Mouse (Mus musculus) hindbrain, postnatal 0 days (tissue): ENCODE measurements around the gene Borcs5. TPM values are rescaled to one million over a fixed set of nuclear protein-coding genes. Genes with fewer than 3 reads are reported as not detected.

Experiments used
- ATAC-seq: fragments of 200-750 bp; cut with Nextera tagmentation; 2 replicates; pipeline ENCODE4 v1.8.0; 2017; ENCODE audit warnings: mild to moderate bottlenecking, moderate TSS enrichment, moderate library complexity
- DNase-seq: peaks from one replicate; pipeline ENCODE4 v3.0.0-alpha.2; 2015; ENCODE audit warnings: low spot score
- H3K27ac ChIP-seq: fragments of 300-500 bp; sonication (generic); 2 replicates; pipeline ENCODE4 v1.5.1; 2014; ENCODE audit warnings: mild to moderate bottlenecking
- H3K27me3 ChIP-seq: fragments of 300-500 bp; sonication (generic); 2 replicates; pipeline ENCODE4 v1.6.1; 2014; ENCODE audit warnings: low read length, mixed read lengths; ENCODE audit not compliant: insufficient read depth
- H3K36me3 ChIP-seq: fragments of 300-500 bp; sonication (generic); 2 replicates; pipeline ENCODE4 v1.6.1; 2014; ENCODE audit warnings: low read length, mixed read lengths; ENCODE audit not compliant: insufficient read depth
- H3K4me1 ChIP-seq: fragments of 300-500 bp; sonication (generic); 2 replicates; pipeline ENCODE4 v1.6.1; 2014; ENCODE audit warnings: antibody characterized with exemption, low read length, mixed read lengths; ENCODE audit not compliant: insufficient read depth
- H3K4me2 ChIP-seq: fragments of 300-500 bp; sonication (generic); 2 replicates; pipeline ENCODE4 v1.6.1; 2014; ENCODE audit warnings: low read depth, mild to moderate bottlenecking, low read length, moderate library complexity, mixed read lengths
- H3K4me3 ChIP-seq: fragments of 300-500 bp; sonication (generic); 2 replicates; pipeline ENCODE4 v1.5.1; 2014; ENCODE audit warnings: low read length
- H3K9ac ChIP-seq: fragments of 300-500 bp; sonication (generic); replicated peaks from 2 replicates; pipeline ENCODE4 v1.6.1; 2014; ENCODE audit warnings: mild to moderate bottlenecking, low read length, moderate library complexity, mixed read lengths
- H3K9me3 ChIP-seq: fragments of 300-500 bp; sonication (generic); 2 replicates; pipeline ENCODE4 v1.6.1; 2016; ENCODE audit warnings: low read length, mixed read lengths
- CTCF ChIP-seq: IDR thresholded peaks from 2 replicates; pipeline ENCODE4 v1.5.1; 2016; ENCODE audit warnings: antibody characterized with exemption, control low read depth, low read depth
- WGBS: fragments of 180-500 bp; shearing (Covaris S2); extraction: QIAGEN DNeasy Blood & Tissue Kit; methylation state at CpG from one replicate; pipeline ENCODE4 v1.1.7; 2014; 5-methylcytosine and 5-hydroxymethylcytosine counted together
- polyA plus RNA-seq: library from polyadenylated mRNA; unstranded; fragments of >200 nt; fragmentation: Nextera tagmentation; extraction: Ambion mirVana; gene quantifications from 2 replicates; pipeline ENCODE4 v1.2.1, GENCODE M21; 2015
- total RNA-seq: library from RNA; depleted of rRNA; stranded (reverse); fragments of >200 nt; gene quantifications from 2 replicates; pipeline ENCODE4 v1.2.3, GENCODE M21; 2014

Gene Borcs5
- total and polyA plus RNA-seq, 2 experiments from 2014 or later = 39.5 to 71.4 TPM

DNA sequence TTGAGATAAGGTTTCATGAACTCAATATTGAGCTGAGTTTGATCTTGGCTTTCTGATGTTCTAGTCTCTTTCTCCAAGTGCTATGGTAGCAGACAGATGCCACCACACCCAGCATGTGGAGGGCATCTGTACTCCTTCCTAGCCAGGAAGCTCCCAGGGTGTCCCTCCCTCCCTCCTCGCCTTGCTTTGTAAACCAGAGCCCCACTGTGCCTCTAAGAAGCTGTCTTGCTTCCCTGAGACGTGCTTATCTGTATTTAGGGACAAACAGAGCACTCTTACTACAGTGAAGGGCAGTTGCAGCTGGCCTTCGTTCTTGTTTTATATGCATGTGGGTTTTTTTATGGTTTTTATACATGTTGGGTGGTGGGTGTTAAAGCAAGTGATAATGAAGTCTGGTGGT, 74.0 kb downstream of the Borcs5 start:
- no peak overlapping the region for H3K27ac ChIP-seq
- no peaks in the 10 kb centered on the region for H3K27me3 ChIP-seq
- H3K4me2 ChIP-seq = no peak overlapping the region
- ATAC-seq (no peak), DNase-seq (no peak)
- WGBS = 34% methylated on average over 3 of the region's 3 CpGs
- H3K4me3 ChIP-seq = no peak overlapping the region
- no peak for TF ChIP-seq CTCF
- 0 out of 2 replicates have a peak, but pooled peaks cover 7% of the 10 kb centered on the region for H3K36me3 ChIP-seq
- H3K4me1 ChIP-seq = no peaks in the 10 kb centered on the region
- H3K9ac ChIP-seq = no peak overlapping the region
- H3K9me3 ChIP-seq = no peaks in the 10 kb centered on the region

DNA sequence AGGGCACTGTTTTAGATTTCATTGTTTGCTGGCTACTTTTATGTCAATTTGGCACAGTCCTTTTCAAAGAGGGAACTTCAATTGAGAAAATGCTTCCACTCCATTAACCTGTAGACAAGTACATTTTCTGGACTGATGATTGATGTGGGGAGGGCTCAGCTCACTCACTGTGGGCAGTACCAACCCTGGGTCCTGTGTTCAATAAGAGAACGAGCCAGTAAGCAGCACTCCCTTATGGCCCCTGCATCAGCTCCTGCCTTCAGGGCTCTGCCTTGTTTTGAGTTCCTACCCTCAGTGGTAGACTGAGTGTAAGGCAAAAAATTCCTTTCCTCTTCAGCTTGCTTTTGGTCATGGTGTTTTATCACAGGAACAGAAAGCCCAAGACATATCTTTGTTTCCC, 74.6 kb downstream of the Borcs5 start:
- WGBS = 47% methylated on average over 1 of the region's 1 CpGs
- DNase-seq (no peak), ATAC-seq (no peak)
- H3K4me3 ChIP-seq = no peak overlapping the region
- 0 out of 2 replicates have a peak, but pooled peaks cover 7% of the 10 kb centered on the region for H3K36me3 ChIP-seq
- H3K4me2 ChIP-seq = no peak overlapping the region
- no peaks in the 10 kb centered on the region for H3K9me3 ChIP-seq
- H3K4me1 ChIP-seq = no peaks in the 10 kb centered on the region
- no peak for TF ChIP-seq CTCF
- H3K27ac ChIP-seq = no peak overlapping the region
- no peak overlapping the region for H3K9ac ChIP-seq
- H3K27me3 ChIP-seq = no peaks in the 10 kb centered on the region

DNA sequence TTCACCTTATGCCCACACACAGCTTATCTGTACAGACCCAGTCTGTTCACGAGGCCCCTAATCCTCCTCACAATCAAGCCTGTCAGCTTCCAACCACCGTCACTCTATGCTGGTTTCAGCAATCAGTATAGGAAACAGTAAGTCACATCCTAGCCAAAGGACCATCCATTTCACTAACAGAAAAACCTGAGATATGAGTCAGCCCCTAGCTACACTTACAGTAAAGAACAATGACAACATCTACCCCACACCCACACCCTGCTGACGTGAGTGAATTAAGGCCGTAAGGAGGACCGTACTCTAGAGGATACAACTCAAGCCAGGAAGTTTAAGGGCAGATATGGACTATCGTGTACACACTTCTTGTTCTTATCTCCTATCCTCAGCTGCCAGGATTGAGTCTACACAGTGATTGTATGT, 76.9 kb downstream of the Borcs5 start:
- Histone ChIP-seq H3K4me3 (no peak overlapping the region), H3K27ac (no peak overlapping the region), H3K27me3 (no peaks in the 10 kb centered on the region), H3K9me3 (no peaks in the 10 kb centered on the region), H3K4me1 (no peaks in the 10 kb centered on the region), H3K36me3 (0 out of 2 replicates have a peak, but pooled peaks cover 14% of the 10 kb centered on the region), H3K9ac (no peak overlapping the region), H3K4me2 (no peak overlapping the region)
- no peak for DNase-seq
- no peak for ATAC-seq
- WGBS = 88% methylated on average over 6 of the region's 6 CpGs
- TF ChIP-seq CTCF = no peak

DNA sequence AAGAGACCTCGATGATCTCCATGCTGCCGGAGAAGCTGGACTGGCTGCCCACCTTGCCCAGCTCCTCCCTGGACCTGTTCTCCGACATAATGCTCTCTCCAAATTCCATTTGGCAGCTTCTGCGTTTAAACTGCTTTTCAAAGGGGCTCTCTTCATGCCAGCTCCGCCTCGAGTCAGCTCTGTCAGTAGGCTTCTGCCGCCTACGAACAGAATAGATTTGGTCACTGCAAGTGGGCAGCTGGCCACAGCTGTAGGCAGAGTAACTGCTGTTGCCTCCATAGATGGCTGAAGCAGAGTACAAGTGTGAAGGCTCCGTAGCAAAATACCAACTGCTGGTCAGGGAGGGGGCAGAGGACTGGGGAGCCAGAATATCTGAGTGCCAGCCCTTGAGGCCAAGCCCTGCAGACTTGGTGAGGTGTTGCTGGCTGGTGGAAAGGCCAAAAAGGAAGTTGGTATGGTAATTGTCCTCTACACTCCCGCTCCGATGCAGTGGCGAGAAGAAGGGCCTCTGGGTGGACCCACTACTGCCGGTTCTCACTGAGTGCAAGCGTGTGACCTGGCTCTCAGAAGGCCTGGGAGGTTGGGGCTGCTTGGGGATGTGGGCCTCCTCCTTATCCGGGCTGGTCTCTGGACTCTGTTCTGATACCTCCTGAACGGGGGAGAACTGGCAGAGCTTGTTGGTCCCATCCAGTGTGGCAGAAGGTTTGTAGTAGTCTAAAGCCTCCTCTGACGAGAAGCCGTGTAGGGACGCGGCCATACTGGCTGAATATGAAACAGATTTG, 78.8 kb downstream of the Borcs5 start:
- TF ChIP-seq CTCF = no peak
- H3K9me3 ChIP-seq = no peaks in the 10 kb centered on the region
- no peaks in the 10 kb centered on the region for H3K4me1 ChIP-seq
- WGBS = 88% methylated on average over 20 of the region's 20 CpGs
- H3K36me3 ChIP-seq = 0 out of 2 replicates have a peak, but pooled peaks cover 14% of the 10 kb centered on the region
- H3K27me3 ChIP-seq = no peaks in the 10 kb centered on the region
- H3K4me2 ChIP-seq = no peak overlapping the region
- DNase-seq (no peak), ATAC-seq (no peak)
- H3K9ac ChIP-seq = no peak overlapping the region
- no peak overlapping the region for H3K4me3 ChIP-seq
- H3K27ac ChIP-seq = no peak overlapping the region

DNA sequence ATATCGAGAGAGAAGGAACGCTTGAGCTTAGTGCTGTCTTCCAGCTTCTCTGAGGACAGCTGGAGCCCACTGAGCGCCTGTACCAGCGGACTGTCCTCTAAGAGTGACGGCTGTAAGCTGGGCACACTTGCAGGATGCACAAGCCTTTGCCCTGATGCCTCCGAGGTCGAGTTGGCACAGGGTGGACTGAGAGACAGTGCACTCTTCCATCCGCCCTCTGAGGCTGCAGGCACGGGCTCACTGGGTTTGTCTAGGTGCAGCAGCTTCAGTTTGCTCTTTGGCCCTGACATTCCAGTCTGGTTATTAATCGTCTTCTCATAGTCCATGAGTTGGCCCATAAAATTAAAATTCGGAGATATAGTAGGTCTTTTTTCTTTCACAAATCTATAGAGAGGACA, 79.4 kb downstream of the Borcs5 start:
- 92% methylated on average over 11 of the region's 11 CpGs for WGBS
- Histone ChIP-seq H3K4me3 (no peak overlapping the region), H3K9ac (no peak overlapping the region), H3K4me2 (no peak overlapping the region), H3K27me3 (no peaks in the 10 kb centered on the region), H3K27ac (no peak overlapping the region), H3K9me3 (no peaks in the 10 kb centered on the region), H3K4me1 (no peaks in the 10 kb centered on the region), H3K36me3 (0 out of 2 replicates have a peak, but pooled peaks cover 14% of the 10 kb centered on the region)
- DNase-seq (no peak), ATAC-seq (no peak)
- TF ChIP-seq CTCF = no peak

DNA sequence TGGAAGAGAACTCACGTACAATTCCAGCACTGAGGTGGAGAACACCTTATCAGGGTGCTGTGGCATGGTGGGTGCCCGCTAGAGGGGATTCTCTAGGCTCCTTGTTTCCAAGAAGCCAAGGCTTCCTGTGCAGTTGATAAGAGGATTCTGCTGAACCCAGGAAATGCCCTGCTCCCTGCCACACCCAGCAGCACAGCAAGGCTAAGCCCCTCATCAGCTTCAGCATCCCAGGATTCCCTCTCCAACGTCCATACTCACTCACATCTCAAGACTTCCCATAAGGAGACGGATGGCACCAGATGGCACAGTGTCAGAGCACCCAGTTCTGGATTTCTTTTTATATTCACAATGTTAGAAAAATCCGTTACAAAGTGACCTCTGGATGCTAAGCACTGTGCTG, 79.8 kb downstream of the Borcs5 start:
- 89% methylated on average over 5 of the region's 5 CpGs for WGBS
- Histone ChIP-seq H3K36me3 (0 out of 2 replicates have a peak, but pooled peaks cover 14% of the 10 kb centered on the region), H3K9me3 (no peaks in the 10 kb centered on the region), H3K4me1 (no peaks in the 10 kb centered on the region), H3K4me3 (no peak overlapping the region), H3K9ac (no peak overlapping the region), H3K27me3 (no peaks in the 10 kb centered on the region), H3K27ac (no peak overlapping the region), H3K4me2 (no peak overlapping the region)
- TF ChIP-seq CTCF = no peak
- DNase-seq (no peak), ATAC-seq (no peak)

DNA sequence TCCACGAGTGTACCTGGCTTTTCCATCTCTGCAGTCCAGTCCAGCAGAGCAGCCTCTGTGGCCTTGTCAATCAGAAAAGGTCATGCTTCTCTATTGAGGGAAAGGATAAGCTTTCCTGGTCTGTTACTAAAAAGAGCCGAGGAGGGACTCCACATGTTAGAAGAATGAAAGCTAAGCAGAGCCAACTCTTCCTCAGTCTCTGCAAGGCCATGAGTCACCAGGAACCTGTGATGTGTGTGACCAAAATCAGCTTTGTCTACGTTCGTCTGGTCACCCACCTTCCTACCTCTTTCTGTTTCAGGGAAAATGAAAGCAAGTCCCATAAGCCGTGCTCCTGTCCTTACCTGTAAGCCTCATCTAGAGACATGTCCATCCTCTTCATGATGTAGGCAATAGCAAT, 80.8 kb downstream of the Borcs5 start:
- Histone ChIP-seq H3K27ac (no peak overlapping the region), H3K4me2 (no peak overlapping the region), H3K4me1 (no peaks in the 10 kb centered on the region), H3K4me3 (no peak overlapping the region), H3K36me3 (0 out of 2 replicates have a peak, but pooled peaks cover 8% of the 10 kb centered on the region), H3K9me3 (no peaks in the 10 kb centered on the region), H3K27me3 (no peaks in the 10 kb centered on the region), H3K9ac (no peak overlapping the region)
- DNase-seq (no peak), ATAC-seq (no peak)
- no peak for TF ChIP-seq CTCF
- 92% methylated on average over 5 of the region's 5 CpGs for WGBS
